Mouse (Mus musculus) midbrain, embryonic 12.5 days (tissue): ENCODE data around the gene Ntm. TPM values are rescaled to one million over a fixed set of nuclear protein-coding genes. Genes with fewer than 3 reads are reported as not detected.

Source experiments
- ATAC-seq: fragments of 200-750 bp; cut with Nextera tagmentation; 2 replicates; pipeline ENCODE4 v1.8.0; 2017; ENCODE audit warnings: low read depth, moderate TSS enrichment, moderate library complexity; ENCODE audit not compliant: low FRiP score
- H3K27ac ChIP-seq: fragments of 300-500 bp; sonication (generic); replicated peaks from 2 replicates; pipeline ENCODE4 v1.5.1; 2016; ENCODE audit warnings: mild to moderate bottlenecking
- H3K27me3 ChIP-seq: fragments of 300-500 bp; sonication (generic); 2 replicates; pipeline ENCODE4 v1.6.1; 2016; ENCODE audit warnings: mild to moderate bottlenecking
- H3K36me3 ChIP-seq: fragments of 300-500 bp; sonication (generic); 2 replicates; pipeline ENCODE4 v1.6.1; 2016
- H3K4me1 ChIP-seq: fragments of 300-500 bp; sonication (generic); 2 replicates; pipeline ENCODE4 v1.6.1; 2016
- H3K4me2 ChIP-seq: fragments of 300-500 bp; sonication (generic); replicated peaks from 2 replicates; pipeline ENCODE4 v1.6.1; 2016; ENCODE audit warnings: mild to moderate bottlenecking, moderate library complexity
- H3K4me3 ChIP-seq: fragments of 300-500 bp; sonication (generic); 2 replicates; pipeline ENCODE4 v1.5.1; 2016; ENCODE audit warnings: mild to moderate bottlenecking
- H3K9ac ChIP-seq: fragments of 300-500 bp; sonication (generic); replicated peaks from 2 replicates; pipeline ENCODE4 v1.6.1; 2016; ENCODE audit warnings: mild to moderate bottlenecking, moderate library complexity
- H3K9me3 ChIP-seq: fragments of 300-500 bp; sonication (generic); 2 replicates; pipeline ENCODE4 v1.6.1; 2016; ENCODE audit warnings: mild to moderate bottlenecking
- WGBS: fragments of 180-500 bp; shearing (Covaris S2); methylation state at CpG from one replicate; pipeline ENCODE4 v1.1.7; 2016; 5-methylcytosine and 5-hydroxymethylcytosine counted together
- polyA plus RNA-seq: library from polyadenylated mRNA; unstranded; fragments of >200 nt; fragmentation: Nextera tagmentation; extraction: Ambion mirVana; gene quantifications from 2 replicates; pipeline ENCODE4 v1.2.1, GENCODE M21; 2016

Ntm gene
- polyA plus RNA-seq, 1 experiment from 2014 or later, result 39.0 TPM

GRCm38 (mm10) chr9:29651226-29651625 is 311.7 kb downstream of the Ntm start:
- Histone ChIP-seq H3K9me3 (no peaks in the 10 kb centered on the region), H3K27me3 (peaks cover 4% of the 10 kb centered on the region; the same call in 1 of the 2 replicates), H3K36me3 (no peaks in the 10 kb centered on the region), H3K4me1 (0 out of 2 replicates have a peak, but pooled peaks cover 4% of the 10 kb centered on the region), H3K9ac (no peak overlapping the region), H3K27ac (no peak overlapping the region), H3K4me2 (no peak overlapping the region), H3K4me3 (no peak overlapping the region)
- 63% methylated on average over 4 of the region's 4 CpGs for WGBS
- ATAC-seq, result no peak

DNA sequence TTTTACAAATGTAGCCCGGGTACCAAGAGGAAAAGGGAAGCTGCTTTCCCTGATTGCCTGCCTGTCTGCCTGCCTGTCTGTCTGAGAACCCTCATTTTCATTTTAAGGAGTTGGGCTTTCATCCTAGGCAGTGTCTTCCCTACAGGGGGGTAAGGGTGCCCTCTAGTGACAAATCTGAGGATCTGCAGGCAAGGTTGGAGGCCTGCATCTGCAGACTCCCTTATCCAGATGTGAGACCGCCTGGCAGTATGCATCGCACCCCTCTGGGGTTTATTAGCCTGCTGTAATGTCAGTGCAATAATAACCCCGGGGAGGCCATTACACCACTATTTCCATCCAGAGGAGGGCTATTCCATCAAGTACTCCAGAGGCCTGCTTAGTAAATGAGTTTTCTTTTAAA is 312.3 kb downstream of the Ntm start:
- Histone ChIP-seq H3K4me3 (no peak overlapping the region), H3K27me3 (peaks cover 4% of the 10 kb centered on the region; the same call in 1 of the 2 replicates), H3K4me1 (peaks cover 7% of the 10 kb centered on the region; the same call in 1 of the 2 replicates), H3K36me3 (no peaks in the 10 kb centered on the region), H3K27ac (no peak overlapping the region), H3K9ac (no peak overlapping the region), H3K9me3 (no peaks in the 10 kb centered on the region), H3K4me2 (no peak overlapping the region)
- no peak for ATAC-seq
- 32% methylated on average over 4 of the region's 4 CpGs for WGBS

DNA sequence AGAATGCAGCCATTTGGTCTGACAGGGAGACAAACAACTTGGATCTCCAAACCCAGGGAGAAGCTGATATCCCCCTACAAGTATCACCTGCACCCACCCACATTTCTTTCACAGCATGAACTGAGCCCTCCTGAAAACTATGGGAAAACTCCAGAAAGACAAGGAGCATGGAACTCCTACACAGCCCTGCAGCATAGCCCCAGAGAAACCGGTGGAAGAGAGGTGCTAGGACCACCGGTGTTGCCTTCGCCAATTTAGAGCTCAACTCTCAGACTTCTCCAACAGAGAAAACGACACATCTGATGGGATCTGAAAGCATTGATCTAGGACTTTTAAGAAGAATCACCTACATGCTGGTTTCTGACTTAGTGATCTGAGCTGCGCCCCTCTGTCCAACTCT is 312.7 kb downstream of the Ntm start:
- Histone ChIP-seq H3K36me3 (no peaks in the 10 kb centered on the region), H3K4me2 (no peak overlapping the region), H3K4me3 (no peak overlapping the region), H3K27ac (no peak overlapping the region), H3K9me3 (no peaks in the 10 kb centered on the region), H3K9ac (no peak overlapping the region), H3K4me1 (peaks cover 7% of the 10 kb centered on the region; the same call in 1 of the 2 replicates), H3K27me3 (peaks cover 4% of the 10 kb centered on the region; the same call in 1 of the 2 replicates)
- ATAC-seq, result no peak
- 78% methylated on average over 5 of the region's 5 CpGs for WGBS

GRCm38 (mm10) chr9:29648256-29648655 is 314.7 kb downstream of the Ntm start:
- no peaks in the 10 kb centered on the region for H3K36me3 ChIP-seq
- peaks cover 8% of the 10 kb centered on the region for H3K4me1 ChIP-seq
- no peak overlapping the region for H3K4me3 ChIP-seq
- no peaks in the 10 kb centered on the region for H3K9me3 ChIP-seq
- H3K27me3 ChIP-seq, result peaks cover 4% of the 10 kb centered on the region; the same call in 1 of the 2 replicates
- H3K9ac ChIP-seq, result no peak overlapping the region
- WGBS, result 94% methylated on average over 5 of the region's 5 CpGs
- no peak for ATAC-seq
- H3K4me2 ChIP-seq, result no peak overlapping the region
- no peak overlapping the region for H3K27ac ChIP-seq

- 74% methylated on average over 8 of the region's 8 CpGs for WGBS
- ATAC-seq, result no peak
These were observed 315.2 kb downstream of the Ntm start for GRCm38 (mm10) chr9:29647764-29648163.

DNA sequence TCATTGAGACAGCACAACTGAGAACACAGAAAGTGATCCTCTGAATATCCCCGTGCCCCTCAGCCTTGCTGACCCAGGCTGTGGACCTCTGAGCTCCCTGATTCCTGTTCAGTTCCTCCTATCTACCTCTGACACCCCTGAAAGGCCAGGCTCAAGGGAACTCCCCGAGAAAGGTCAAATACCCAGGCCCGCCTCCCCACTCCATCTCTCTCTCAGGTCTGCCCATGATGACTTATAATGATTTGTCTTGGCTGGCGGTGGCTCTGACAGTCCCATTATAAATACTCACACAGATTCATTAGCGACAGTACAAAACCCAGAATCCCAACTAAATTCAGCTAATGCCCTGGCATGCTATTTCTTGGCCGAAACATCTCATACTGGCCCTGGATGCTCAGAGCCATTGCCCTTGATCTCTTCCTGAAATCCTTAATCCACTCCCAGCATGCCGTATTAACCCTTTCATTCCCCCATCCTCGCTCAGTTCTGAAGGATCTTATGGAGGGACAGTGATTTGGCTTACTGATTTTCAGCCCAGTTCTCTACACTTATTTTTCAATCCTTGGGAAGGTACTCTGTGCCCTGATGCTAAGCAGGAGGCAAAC is 317.0 kb downstream of the Ntm start:
- Histone ChIP-seq H3K4me3 (no peak overlapping the region), H3K9ac (no peak overlapping the region), H3K27me3 (peaks cover 4% of the 10 kb centered on the region; the same call in 1 of the 2 replicates), H3K36me3 (no peaks in the 10 kb centered on the region), H3K27ac (no peak overlapping the region), H3K9me3 (no peaks in the 10 kb centered on the region), H3K4me1 (peaks cover 13% of the 10 kb centered on the region), H3K4me2 (no peak overlapping the region)
- WGBS, result 27% methylated on average over 8 of the region's 8 CpGs
- no peak for ATAC-seq

More at GRCm38 (mm10) chr9:29647764-29648163, 315.2 kb downstream of the Ntm start:
- H3K36me3 ChIP-seq, result no peaks in the 10 kb centered on the region
- no peak overlapping the region for H3K4me3 ChIP-seq
- H3K27ac ChIP-seq, result no peak overlapping the region
- H3K27me3 ChIP-seq, result peaks cover 4% of the 10 kb centered on the region; the same call in 1 of the 2 replicates
- H3K9me3 ChIP-seq, result no peaks in the 10 kb centered on the region
- H3K4me2 ChIP-seq, result no peak overlapping the region
- H3K9ac ChIP-seq, result no peak overlapping the region
- peaks cover 13% of the 10 kb centered on the region for H3K4me1 ChIP-seq

GRCm38 (mm10) chr9:29642997-29643657 is 319.8 kb downstream of the Ntm start:
- Histone ChIP-seq H3K27me3 (peaks cover 4% of the 10 kb centered on the region; the same call in 1 of the 2 replicates), H3K27ac (no peak overlapping the region), H3K9ac (no peak overlapping the region), H3K4me3 (no peak overlapping the region), H3K4me1 (peaks cover 13% of the 10 kb centered on the region), H3K36me3 (no peaks in the 10 kb centered on the region), H3K4me2 (no peak overlapping the region), H3K9me3 (no peaks in the 10 kb centered on the region)
- 22% methylated on average over 11 of the region's 11 CpGs for WGBS
- ATAC-seq, result peak; percentile 70; the same call in 1 of the 2 replicates

DNA sequence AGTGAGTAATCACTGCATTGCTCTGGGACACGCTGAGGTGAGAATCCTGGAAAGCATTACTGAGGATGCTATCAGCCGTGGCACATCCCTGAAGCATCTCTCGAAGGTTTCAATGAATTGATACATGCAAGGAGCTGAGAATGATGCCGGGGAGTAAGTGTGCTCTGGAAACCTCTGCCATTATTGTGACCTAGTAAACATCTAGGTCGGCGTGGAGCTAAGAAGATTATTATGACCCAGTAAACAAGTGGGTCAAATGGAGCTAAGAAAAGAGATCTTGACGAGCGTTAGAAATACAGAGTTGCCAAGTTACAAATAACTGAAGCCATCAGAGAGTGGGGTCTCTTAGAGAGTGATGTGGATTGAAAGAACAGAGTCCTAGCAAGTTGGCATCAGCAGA is 325.6 kb downstream of the Ntm start:
- H3K36me3 ChIP-seq, result no peaks in the 10 kb centered on the region
- no peaks in the 10 kb centered on the region for H3K9me3 ChIP-seq
- H3K4me1 ChIP-seq, result no peaks in the 10 kb centered on the region
- H3K4me2 ChIP-seq, result no peak overlapping the region
- no peak overlapping the region for H3K9ac ChIP-seq
- no peaks in the 10 kb centered on the region for H3K27me3 ChIP-seq
- H3K27ac ChIP-seq, result no peak overlapping the region
- 83% methylated on average over 8 of the region's 8 CpGs for WGBS
- no peak for ATAC-seq
- H3K4me3 ChIP-seq, result no peak overlapping the region

GRCm38 (mm10) chr9:29617181-29617580 is 345.8 kb downstream of the Ntm start:
- WGBS, result 88% methylated on average over 5 of the region's 5 CpGs
- no peak for ATAC-seq
- Histone ChIP-seq H3K9me3 (no peaks in the 10 kb centered on the region), H3K36me3 (no peaks in the 10 kb centered on the region), H3K4me1 (peaks cover 2% of the 10 kb centered on the region; the same call in 1 of the 2 replicates), H3K27me3 (no peaks in the 10 kb centered on the region), H3K27ac (no peak overlapping the region), H3K4me2 (no peak overlapping the region), H3K9ac (no peak overlapping the region), H3K4me3 (no peak overlapping the region)

DNA sequence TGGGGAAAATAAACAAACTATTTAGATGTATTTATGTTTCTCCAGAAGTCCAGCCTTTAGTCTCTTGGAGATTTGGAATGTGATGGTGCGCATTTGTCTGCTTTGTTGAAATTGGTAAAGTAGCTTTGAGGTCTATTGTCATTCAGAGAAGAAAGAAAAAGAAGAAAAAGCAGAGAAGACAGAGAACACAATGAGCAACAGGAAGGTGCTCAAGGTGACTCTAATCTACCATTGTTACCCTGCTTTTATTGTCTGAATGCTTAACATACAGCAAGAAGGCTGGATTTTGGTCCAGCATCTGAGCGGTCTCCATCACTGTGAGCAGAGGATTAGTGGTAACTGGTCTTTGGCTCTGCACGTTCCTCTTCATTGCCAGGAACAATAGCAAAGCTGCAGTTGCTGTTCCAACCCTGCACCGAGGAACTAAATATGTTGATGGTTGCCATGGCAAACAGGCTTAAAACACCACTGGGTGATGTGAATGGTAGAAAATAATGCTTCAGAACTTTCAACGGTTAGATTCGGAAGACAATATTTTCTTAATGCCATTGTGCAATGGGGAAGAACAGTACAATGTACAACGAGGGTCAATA is 350.8 kb downstream of the Ntm start:
- Histone ChIP-seq H3K27ac (no peak overlapping the region), H3K4me3 (no peak overlapping the region), H3K4me2 (no peak overlapping the region), H3K9me3 (no peaks in the 10 kb centered on the region), H3K9ac (no peak overlapping the region), H3K36me3 (no peaks in the 10 kb centered on the region), H3K27me3 (no peaks in the 10 kb centered on the region; the same call in 1 of the 2 replicates), H3K4me1 (peaks cover 3% of the 10 kb centered on the region; the same call in 1 of the 2 replicates)
- no peak for ATAC-seq
- 28% methylated on average over 7 of the region's 7 CpGs for WGBS

DNA sequence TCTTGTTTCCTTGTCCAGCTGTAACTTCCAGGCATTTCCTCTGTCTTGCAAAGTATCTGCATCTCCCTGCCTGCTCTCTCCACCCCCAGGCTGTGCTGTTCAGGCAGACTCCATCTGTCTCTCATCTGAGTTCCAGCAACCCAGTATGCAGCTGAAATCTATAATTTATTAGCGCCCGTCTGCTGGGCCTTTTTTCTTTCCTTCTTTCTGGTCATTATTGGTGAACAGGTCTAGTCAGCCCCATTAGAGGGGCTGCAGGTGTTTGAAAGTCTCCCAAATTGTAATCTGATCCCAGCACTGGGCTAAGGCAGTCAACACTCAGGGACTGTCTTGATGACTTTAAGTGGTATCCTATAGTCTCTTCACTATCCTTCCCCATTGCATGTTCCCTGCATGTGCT is 352.1 kb downstream of the Ntm start:
- H3K4me3 ChIP-seq, result no peak overlapping the region
- no peak overlapping the region for H3K9ac ChIP-seq
- H3K4me1 ChIP-seq, result peaks cover 3% of the 10 kb centered on the region; the same call in 1 of the 2 replicates
- no peaks in the 10 kb centered on the region for H3K36me3 ChIP-seq
- 81% methylated on average over 2 of the region's 2 CpGs for WGBS
- no peak for ATAC-seq
- no peak overlapping the region for H3K4me2 ChIP-seq
- no peaks in the 10 kb centered on the region; the same call in 1 of the 2 replicates for H3K27me3 ChIP-seq
- H3K27ac ChIP-seq, result no peak overlapping the region
- H3K9me3 ChIP-seq, result 0 out of 2 replicates have a peak, but pooled peaks cover 6% of the 10 kb centered on the region

DNA sequence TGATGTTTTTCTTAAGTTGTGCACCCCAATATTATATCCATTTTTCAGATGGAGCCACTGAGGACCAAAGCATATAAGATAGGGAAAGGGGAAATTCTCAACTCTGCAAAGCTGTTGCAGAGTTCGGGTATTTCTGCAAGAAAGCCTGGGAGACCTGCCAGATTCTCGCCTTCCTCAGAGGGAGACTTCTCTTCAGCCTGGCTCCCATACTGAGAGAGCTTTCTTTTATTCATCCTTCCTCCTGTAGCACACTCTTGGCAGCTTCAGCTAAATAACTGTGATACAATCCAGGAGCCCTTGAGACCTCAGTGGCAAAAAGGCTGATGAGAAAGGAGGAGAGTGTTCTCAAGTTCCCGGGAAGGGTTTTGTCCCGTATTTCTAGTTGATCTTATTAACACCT is 365.3 kb downstream of the Ntm start:
- H3K4me3 ChIP-seq, result no peak overlapping the region
- H3K9ac ChIP-seq, result no peak overlapping the region
- WGBS, result 64% methylated on average over 4 of the region's 4 CpGs
- H3K27me3 ChIP-seq, result no peaks in the 10 kb centered on the region
- no peak overlapping the region for H3K27ac ChIP-seq
- no peaks in the 10 kb centered on the region for H3K4me1 ChIP-seq
- no peak overlapping the region for H3K4me2 ChIP-seq
- no peaks in the 10 kb centered on the region for H3K36me3 ChIP-seq
- no peak for ATAC-seq
- H3K9me3 ChIP-seq, result no peaks in the 10 kb centered on the region
